Mouse (Mus musculus) lung, embryonic 14.5 days (tissue): ENCODE measurements around the gene Wipf1. TPM values are rescaled to one million over a fixed set of nuclear protein-coding genes. Genes with fewer than 3 reads are reported as not detected.
"Not testable (repeated sequence)": the region's sequence is repeated elsewhere in the genome, so short reads cannot be mapped to it uniquely, and the experiment has no call there.

Experiments
- ATAC-seq: fragments of 200-750 bp; cut with Nextera tagmentation; 2 replicates; pipeline ENCODE4 v1.8.0; 2017; ENCODE audit warnings: mild to moderate bottlenecking, moderate TSS enrichment, moderate library complexity; ENCODE audit not compliant: insufficient read depth
- DNase-seq: peaks from one replicate; pipeline ENCODE4 v3.0.0-alpha.2; 2015
- H3K27ac ChIP-seq: fragments of 300-500 bp; sonication (generic); 2 replicates; pipeline ENCODE4 v1.5.1; 2014; ENCODE audit warnings: low read depth, mild to moderate bottlenecking, moderate library complexity
- H3K27me3 ChIP-seq: fragments of 300-500 bp; sonication (generic); 2 replicates; pipeline ENCODE4 v1.6.1; 2014; ENCODE audit warnings: low read length, control low read depth; ENCODE audit not compliant: insufficient read depth
- H3K36me3 ChIP-seq: fragments of 300-500 bp; sonication (generic); 2 replicates; pipeline ENCODE4 v1.6.1; 2014; ENCODE audit warnings: control low read depth; ENCODE audit not compliant: insufficient read depth
- H3K4me1 ChIP-seq: fragments of 300-500 bp; sonication (generic); 2 replicates; pipeline ENCODE4 v1.6.1; 2014; ENCODE audit warnings: antibody characterized with exemption, control low read depth; ENCODE audit not compliant: insufficient read depth
- H3K4me2 ChIP-seq: fragments of 300-500 bp; sonication (generic); 2 replicates; pipeline ENCODE4 v1.6.1; 2014; ENCODE audit warnings: mild to moderate bottlenecking
- H3K4me3 ChIP-seq: fragments of 300-500 bp; sonication (generic); 2 replicates; pipeline ENCODE4 v1.5.1; 2014; ENCODE audit warnings: low read depth, low read length
- H3K9ac ChIP-seq: fragments of 300-500 bp; sonication (generic); 2 replicates; pipeline ENCODE4 v1.6.1; 2014
- H3K9me3 ChIP-seq: fragments of 300-500 bp; sonication (generic); 2 replicates; pipeline ENCODE4 v1.6.1; 2016; ENCODE audit warnings: low read depth, low read length, control low read depth
- CTCF ChIP-seq: IDR thresholded peaks from 2 replicates; pipeline ENCODE4 v1.5.1; 2016; ENCODE audit warnings: antibody characterized with exemption, low read depth
- WGBS: fragments of 180-500 bp; shearing (Covaris S2); extraction: QIAGEN DNeasy Blood & Tissue Kit; methylation state at CpG from one replicate; pipeline ENCODE4 v1.1.7; 2014; 5-methylcytosine and 5-hydroxymethylcytosine counted together
- polyA plus RNA-seq: library from polyadenylated mRNA; unstranded; fragments of >200 nt; fragmentation: Nextera tagmentation; extraction: Ambion mirVana; gene quantifications from 2 replicates; pipeline ENCODE4 v1.2.1, GENCODE M21; 2014

Gene Wipf1
- polyA plus RNA-seq, 1 experiment from 2014 or later: 14.8 TPM

- Histone ChIP-seq H3K9me3 (no peaks in the 10 kb centered on the region), H3K9ac (no peak overlapping the region), H3K36me3 (no peaks in the 10 kb centered on the region), H3K4me2 (no peak overlapping the region), H3K27ac (no peak overlapping the region), H3K4me3 (no peak overlapping the region), H3K4me1 (peaks cover 7% of the 10 kb centered on the region; the same call in 1 of the 2 replicates), H3K27me3 (no peaks in the 10 kb centered on the region)
- ATAC-seq (no peak), DNase-seq (no peak)
- WGBS: 62% methylated on average over 7 of the region's 7 CpGs
- TF ChIP-seq CTCF: no peak
Measured at GRCm38 (mm10) chr2:73507886-73508285, 21.6 kb downstream of the Wipf1 start.

GRCm38 (mm10) chr2:73506337-73506736 lies 23.2 kb downstream of the Wipf1 start:
- not testable (repeated sequence) for H3K4me1 ChIP-seq, ATAC-seq, DNase-seq, H3K4me3 ChIP-seq, H3K27me3 ChIP-seq, H3K36me3 ChIP-seq, H3K9me3 ChIP-seq, H3K4me2 ChIP-seq, H3K27ac ChIP-seq, H3K9ac ChIP-seq
- WGBS: 97% methylated on average over 4 of the region's 4 CpGs

DNA sequence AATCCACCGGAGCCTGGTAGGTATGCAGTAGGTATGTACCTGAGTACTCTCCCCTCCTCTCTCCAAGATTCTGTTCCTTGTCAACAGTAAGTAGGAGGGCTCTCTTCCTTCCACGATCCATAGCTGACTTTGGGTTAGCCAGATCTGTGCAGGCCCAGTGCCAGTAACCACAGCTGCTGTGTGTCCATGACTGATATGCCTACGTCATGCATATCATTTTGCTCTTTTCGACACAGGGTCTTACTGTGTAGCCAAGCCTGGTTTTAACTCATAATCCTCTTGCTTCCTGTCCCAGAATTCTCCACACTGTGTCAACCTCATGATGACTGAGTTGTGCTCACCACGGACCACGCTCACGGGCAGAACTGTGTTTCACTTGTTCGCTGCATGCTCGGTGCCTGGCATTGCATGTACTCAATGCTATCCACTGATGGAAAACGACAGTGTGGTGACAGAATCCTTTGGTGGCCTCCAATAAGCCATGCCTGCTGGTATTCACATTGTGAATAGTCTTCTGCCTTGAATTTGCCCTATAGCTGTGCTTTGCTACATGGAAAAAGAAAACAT lies 26.6 kb downstream of the Wipf1 start:
- WGBS: 65% methylated on average over 10 of the region's 10 CpGs
- no peak for TF ChIP-seq CTCF
- Histone ChIP-seq H3K9ac (no peak overlapping the region), H3K9me3 (no peaks in the 10 kb centered on the region), H3K36me3 (no peaks in the 10 kb centered on the region), H3K4me1 (peaks cover 7% of the 10 kb centered on the region; the same call in 1 of the 2 replicates), H3K27me3 (no peaks in the 10 kb centered on the region), H3K4me3 (no peak overlapping the region), H3K27ac (no peak overlapping the region), H3K4me2 (no peak overlapping the region)
- ATAC-seq: peak; percentile 90
- peak; percentile 87 for DNase-seq

DNA sequence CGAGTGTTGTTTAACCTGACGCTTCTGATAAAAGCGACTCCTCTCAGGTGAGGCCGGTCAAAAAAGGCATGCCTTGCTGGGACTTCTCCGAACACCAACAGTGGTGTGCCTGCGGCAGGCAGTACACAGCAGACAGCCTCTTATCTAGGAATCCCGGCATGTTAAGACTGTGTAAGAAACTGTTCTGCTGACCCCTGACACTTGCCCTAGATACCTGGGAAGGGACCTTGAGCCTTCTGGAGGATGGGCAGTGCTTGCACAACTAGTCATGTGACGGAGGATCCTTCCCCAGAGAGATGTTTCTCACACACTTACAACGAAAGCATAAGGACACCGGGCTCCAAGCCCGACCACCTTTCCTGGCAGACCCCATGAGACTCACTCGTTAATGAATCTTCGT lies 28.7 kb downstream of the Wipf1 start:
- Histone ChIP-seq H3K36me3 (no peaks in the 10 kb centered on the region), H3K27me3 (no peaks in the 10 kb centered on the region), H3K27ac (no peak overlapping the region), H3K9me3 (no peaks in the 10 kb centered on the region), H3K4me1 (peaks cover 12% of the 10 kb centered on the region), H3K9ac (no peak overlapping the region), H3K4me3 (no peak overlapping the region), H3K4me2 (no peak overlapping the region)
- DNase-seq (no peak), ATAC-seq (no peak)
- no peak for TF ChIP-seq CTCF
- 48% methylated on average over 13 of the region's 13 CpGs for WGBS

- no peak overlapping the region for H3K9ac ChIP-seq
- H3K4me2 ChIP-seq: no peak overlapping the region
- ATAC-seq (no peak), DNase-seq (no peak)
- no peak overlapping the region for H3K4me3 ChIP-seq
- no peak for TF ChIP-seq CTCF
- H3K36me3 ChIP-seq: no peaks in the 10 kb centered on the region
- no peak overlapping the region for H3K27ac ChIP-seq
- peaks cover 14% of the 10 kb centered on the region for H3K4me1 ChIP-seq
- H3K9me3 ChIP-seq: no peaks in the 10 kb centered on the region
- H3K27me3 ChIP-seq: no peaks in the 10 kb centered on the region
Measured at GRCm38 (mm10) chr2:73498322-73498721, 31.2 kb downstream of the Wipf1 start.

- 35% methylated on average over 3 of the region's 3 CpGs for WGBS
- no peak for ATAC-seq
- no peaks in the 10 kb centered on the region for H3K9me3 ChIP-seq
- H3K4me1 ChIP-seq: peaks cover 14% of the 10 kb centered on the region
- no peak for DNase-seq
- H3K27ac ChIP-seq: no peak overlapping the region
- TF ChIP-seq CTCF: no peak
- H3K27me3 ChIP-seq: no peaks in the 10 kb centered on the region
- H3K4me3 ChIP-seq: no peak overlapping the region
- no peak overlapping the region for H3K9ac ChIP-seq
- no peak overlapping the region for H3K4me2 ChIP-seq
- H3K36me3 ChIP-seq: no peaks in the 10 kb centered on the region
Measured at GRCm38 (mm10) chr2:73497572-73497971, 32.0 kb downstream of the Wipf1 start.

GRCm38 (mm10) chr2:73496944-73497343 lies 32.6 kb downstream of the Wipf1 start:
- Histone ChIP-seq H3K27ac (peak overlapping the region; percentile 13; the same call in 1 of the 2 replicates), H3K4me3 (no peak overlapping the region), H3K36me3 (no peaks in the 10 kb centered on the region), H3K9ac (no peak overlapping the region), H3K9me3 (no peaks in the 10 kb centered on the region), H3K4me1 (peaks cover 16% of the 10 kb centered on the region), H3K4me2 (no peak overlapping the region), H3K27me3 (no peaks in the 10 kb centered on the region)
- no peak for ATAC-seq
- WGBS: 84% methylated on average over 9 of the region's 9 CpGs
- no peak for TF ChIP-seq CTCF
- no peak for DNase-seq
